Mouse (Mus musculus): ENCODE measurements at regions not wholly inside any gene's neighbourhood (a gene's known extent, or its start where the extent isn't known, plus 50 kb on each side); places are given as distances from the start of the nearest gene placed in this dataset.

DNA sequence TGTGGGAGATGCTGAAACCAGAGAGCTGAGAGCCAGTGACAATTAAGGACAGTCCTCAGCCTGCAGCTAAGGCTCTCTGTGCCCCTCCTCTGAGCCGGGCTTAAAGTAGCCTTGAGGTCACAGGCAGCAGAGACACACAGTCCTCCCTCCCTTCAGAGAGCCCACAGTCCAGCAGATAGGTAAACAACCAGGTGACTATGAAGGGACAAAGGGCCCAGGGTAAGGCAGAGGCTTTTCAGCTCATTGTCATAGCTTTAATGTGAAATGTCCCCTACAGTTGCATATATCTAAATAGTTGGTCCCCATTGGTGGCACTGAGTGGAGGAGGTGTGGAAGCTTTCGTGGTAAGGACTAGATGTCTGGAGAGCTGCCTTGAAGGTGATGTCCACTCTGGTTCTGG, 88.5 kb downstream of the Rplp1 start:
- no peak for ATAC-seq (replicated peaks; ENCODE audit: low FRiP score, poor library complexity, severe bottlenecking)

DNA sequence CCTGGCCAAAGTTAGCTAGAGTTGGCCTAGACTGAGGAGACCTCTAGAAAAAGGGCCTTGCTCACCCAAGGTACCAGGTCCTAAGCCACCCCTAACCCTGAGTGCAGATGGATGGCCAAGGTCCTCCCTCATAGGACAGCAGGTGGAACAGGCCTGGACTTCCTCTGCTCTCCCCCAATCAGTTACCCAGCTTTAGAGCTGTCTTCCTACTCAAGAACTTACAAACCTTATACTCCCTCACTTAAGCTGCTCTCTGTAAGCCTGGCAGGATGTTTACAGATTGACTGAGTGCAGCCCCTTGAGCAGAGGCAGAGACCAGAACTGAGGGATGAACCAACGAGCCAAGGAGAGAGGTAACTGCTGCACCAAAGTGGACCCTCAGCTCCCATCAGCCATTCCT, 94.5 kb downstream of the Rplp1 start:
- no peak for ATAC-seq (replicated peaks; ENCODE audit: low FRiP score, poor library complexity, severe bottlenecking)

DNA sequence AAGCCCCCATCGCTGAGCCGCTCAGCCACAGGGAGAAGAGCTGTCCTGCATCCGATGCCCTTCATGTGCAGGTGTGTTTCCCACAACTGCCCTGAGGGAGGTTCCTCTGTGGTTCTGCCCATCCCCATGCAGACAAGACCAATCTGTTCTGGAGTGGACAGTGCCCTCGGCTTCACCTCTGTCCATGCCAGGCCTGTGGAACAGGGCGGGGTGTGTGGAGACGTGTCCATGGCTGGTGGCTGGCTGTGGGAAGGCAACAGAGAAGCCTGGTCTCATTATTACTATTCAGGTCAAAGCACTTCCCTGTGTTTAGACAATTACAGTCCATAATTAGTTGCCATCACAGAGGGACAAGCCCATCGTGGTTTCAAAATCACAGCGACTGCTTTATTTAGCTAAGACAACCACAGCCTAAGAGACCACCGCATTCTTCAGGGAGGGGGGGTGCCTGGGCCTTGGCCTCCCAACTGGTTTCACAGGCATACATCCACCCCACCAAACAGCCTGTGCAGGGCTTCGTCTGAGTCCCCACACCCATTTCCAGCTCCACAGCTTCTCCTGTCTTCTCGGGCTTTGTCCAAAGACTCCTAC, 97.7 kb downstream of the Rplp1 start:
- ATAC-seq (replicated peaks; ENCODE audit: low FRiP score, poor library complexity, severe bottlenecking), result no peak

DNA sequence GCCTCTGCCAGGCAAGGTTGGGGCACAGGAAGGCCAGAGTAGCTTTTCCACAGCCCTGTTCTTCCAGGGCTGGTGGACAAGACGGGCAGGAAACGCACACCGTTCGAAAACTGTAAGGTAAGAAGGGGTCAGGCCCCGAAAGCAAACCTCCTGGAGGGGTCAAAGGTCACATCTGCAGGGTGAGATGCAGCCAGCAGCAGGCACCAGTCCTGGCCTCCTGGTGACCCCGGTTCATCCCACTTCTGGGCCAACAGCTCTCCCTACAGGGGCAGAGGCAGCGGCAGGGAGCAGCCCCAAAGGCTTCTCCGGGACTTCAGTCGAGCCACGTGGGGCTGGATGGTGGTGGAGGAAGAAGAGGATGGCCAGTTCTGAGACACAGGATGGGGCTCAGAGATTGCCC, 98.3 kb downstream of the Rplp1 start:
- no peak for ATAC-seq (replicated peaks; ENCODE audit: low FRiP score, poor library complexity, severe bottlenecking)

DNA sequence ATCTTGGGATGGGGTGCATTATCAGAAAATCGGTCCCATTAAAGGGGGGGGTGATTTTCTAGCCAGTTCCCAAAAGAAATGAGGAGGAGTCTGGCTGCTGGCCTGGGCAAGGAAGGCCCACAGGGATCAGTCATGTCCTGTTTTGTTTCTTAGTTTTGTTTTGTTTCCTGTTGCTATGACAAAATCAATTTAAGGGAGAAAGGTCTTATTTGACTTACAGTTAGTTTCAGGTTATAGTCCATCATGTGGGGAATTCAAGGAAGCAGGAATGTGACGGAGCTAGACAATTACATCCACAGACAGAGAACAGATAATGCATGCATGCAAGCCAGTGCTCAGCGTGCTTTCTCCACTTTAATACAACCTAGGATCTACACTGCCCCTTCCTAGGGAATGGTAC, 101.1 kb downstream of the Rplp1 start:
- no peak for ATAC-seq (replicated peaks; ENCODE audit: low FRiP score, poor library complexity, severe bottlenecking)

DNA sequence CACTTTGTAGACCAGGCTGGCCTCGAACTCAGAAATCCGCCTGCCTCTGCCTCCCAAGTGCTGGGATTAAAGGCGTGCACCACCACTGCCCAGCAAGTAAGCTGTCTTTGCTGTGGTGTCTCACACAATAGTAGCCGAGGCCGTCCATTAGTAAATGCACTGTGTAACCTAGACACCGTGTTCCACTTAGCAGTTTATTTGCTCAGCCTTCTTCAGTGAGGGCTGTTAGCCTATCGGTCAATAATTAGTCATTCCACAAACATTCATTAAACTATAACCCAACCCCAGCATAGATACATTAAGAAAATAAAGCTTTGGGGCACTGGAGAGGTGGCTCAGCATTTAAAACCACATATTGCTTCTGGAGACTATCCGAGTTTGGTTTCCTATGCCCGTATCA, 102.0 kb downstream of the Rplp1 start:
- ATAC-seq (replicated peaks; ENCODE audit: low FRiP score, poor library complexity, severe bottlenecking), result no peak

DNA sequence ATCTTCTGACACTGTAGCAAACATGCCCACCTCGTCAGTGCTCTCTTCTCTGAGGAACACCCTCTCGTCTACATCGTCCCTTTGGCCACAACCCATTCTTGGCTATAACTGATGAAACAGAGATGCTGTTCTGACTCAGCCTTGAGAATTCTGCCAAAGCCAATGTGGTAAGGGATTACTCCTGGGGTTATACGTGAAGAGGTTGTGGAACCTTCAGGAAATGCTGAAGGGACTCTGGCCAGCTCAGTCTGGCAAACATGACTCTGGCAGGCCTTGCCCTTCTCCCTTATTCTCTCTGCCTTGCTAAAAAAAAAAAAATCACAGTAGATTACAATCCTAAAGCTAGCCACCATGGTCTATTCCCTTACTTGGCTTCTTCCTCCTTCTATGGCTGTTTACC, 103.9 kb downstream of the Rplp1 start:
- ATAC-seq (replicated peaks; ENCODE audit: low FRiP score, poor library complexity, severe bottlenecking), result no peak

DNA sequence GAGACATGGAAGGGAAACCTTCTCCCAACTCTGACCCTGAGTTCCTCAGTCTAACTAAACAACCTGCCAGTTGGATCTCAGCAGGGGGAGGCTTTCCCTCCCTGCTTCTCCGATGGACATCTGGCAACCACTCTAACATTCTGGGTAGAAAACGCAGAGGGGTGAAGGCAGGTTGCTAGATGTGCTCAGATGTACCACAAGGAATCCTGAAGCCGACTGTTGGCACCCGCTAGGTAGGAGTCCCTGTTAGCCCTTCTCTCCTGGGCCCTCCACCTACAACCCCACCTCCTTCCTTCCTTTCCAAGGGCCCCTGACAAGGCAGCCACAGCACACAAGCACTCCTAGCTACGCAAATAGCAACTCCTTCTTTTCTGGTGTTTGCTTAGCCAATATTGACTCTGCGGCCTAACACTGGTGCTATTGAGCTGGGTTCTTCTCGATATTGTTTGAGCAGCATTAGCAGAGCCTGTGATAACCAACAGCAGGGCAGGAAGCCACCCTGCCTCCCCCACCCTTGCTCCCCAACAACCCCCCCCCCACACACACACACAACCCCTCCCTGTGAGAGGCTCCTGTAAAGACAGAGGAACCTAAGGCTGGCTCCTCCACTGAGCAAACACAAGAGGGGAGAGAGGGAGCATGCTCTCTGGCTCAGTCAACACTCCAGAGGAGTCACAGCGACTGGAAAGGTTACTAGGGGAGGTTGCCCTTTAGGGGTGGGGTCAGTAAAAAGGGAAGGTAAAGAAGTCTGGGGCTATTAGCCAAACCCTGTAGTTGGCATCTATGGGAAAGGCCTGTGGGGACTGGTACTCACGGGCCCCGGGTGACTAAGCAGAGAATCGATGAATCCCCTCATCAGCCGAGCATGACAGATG, 105.8 kb downstream of the Rplp1 start:
- ATAC-seq (replicated peaks; ENCODE audit: low FRiP score, poor library complexity, severe bottlenecking), result no peak

DNA sequence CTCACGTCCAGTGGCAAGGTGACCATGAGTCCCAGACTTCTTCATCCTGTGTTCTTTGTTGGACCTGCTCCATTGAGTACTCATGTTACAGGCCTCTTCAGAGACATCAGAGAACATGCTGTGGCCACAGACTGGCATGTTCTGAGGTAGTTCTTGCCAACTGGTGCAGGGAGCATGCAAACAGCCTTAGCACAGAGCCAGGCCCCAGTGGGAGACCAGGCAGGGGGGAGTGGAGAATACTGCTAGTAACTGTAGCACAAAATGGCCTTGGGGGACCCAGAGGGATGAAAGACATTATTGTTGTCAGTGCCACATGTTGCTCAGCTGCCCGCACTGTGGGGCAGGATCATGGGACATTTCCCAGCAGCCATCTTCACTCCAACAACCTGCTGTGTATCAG, 108.4 kb downstream of the Rplp1 start:
- no peak for ATAC-seq (replicated peaks; ENCODE audit: low FRiP score, poor library complexity, severe bottlenecking)

DNA sequence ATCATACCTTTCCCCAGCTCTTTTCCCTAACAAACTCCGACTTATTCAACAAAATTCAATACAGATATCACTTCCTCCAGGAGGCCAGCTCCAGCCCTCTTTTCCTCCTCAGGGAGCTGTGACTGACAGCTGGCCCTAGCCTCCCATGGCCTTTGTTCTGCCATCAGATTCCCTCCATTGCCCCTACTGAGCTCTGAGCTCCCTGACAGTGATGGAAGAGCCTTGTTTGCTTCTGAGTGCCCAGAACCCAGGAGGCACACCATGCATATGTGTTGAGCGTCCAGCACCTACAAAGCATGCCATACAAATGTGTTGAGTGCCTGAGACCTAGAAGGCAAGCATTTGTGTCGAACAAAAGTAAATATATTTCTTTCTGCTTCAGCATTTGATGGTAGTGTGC, 110.8 kb downstream of the Rplp1 start:
- ATAC-seq (replicated peaks; ENCODE audit: low FRiP score, poor library complexity, severe bottlenecking), result no peak

DNA sequence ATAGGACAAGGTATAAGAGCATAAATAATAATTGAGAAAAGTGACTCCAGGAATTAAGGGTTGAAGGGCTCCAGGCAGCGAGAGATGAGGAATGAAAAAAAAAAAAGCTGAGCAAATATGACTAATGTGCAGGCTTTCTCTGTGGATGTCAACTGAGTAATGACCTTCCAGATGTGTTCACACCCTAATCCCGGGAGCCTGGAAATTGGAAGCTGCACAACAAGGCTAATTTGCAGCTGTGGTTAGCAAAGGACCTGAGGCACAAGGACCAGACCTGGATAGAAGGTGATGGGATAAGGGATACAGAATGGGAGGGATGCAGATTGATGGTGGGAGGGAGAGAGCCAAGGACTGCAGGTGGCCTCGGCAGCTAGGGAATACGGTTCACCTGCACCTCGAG, 111.6 kb downstream of the Rplp1 start:
- ATAC-seq (replicated peaks; ENCODE audit: low FRiP score, poor library complexity, severe bottlenecking), result no peak

DNA sequence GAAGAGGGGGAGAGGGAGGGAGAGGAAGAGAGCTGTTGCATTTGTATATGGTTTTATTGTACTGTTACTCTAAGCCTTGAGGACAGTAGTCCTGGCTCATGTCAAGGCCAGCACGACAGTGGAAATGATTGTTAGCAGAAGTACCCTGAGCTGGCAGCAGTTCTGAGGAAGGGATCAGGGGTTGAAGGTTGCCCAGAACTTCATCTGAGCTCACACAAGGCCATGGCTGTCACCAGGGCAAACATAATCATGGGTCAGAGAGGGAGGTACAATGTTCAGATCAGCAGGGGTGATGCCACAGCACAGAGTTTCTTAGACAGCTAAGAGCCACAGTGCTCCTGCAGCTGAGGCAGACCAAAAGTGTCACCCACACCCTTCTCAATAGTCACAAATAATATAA, 114.8 kb downstream of the Rplp1 start:
- no peak for ATAC-seq (replicated peaks; ENCODE audit: low FRiP score, poor library complexity, severe bottlenecking)

DNA sequence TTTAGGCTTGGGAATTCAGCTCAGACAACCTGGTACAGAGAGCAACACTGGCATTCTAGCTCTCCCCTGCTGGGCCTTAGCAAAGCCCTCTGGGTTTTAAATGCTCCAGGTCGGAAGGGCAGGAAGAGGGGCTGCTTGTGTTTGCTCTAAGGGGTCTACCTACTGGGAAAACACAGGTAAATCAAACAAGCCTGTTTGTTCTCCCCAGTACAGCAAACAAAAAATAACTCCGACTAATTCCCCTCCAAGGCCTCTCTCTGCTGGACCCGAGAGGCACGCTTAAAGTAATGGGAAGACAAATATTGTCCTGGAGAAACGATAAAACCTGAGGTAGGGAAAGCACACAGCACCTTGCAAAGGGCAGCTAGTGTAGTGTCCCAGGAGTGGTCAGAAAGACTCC, 118.4 kb downstream of the Rplp1 start:
- no peak for ATAC-seq (replicated peaks; ENCODE audit: low FRiP score, poor library complexity, severe bottlenecking)

DNA sequence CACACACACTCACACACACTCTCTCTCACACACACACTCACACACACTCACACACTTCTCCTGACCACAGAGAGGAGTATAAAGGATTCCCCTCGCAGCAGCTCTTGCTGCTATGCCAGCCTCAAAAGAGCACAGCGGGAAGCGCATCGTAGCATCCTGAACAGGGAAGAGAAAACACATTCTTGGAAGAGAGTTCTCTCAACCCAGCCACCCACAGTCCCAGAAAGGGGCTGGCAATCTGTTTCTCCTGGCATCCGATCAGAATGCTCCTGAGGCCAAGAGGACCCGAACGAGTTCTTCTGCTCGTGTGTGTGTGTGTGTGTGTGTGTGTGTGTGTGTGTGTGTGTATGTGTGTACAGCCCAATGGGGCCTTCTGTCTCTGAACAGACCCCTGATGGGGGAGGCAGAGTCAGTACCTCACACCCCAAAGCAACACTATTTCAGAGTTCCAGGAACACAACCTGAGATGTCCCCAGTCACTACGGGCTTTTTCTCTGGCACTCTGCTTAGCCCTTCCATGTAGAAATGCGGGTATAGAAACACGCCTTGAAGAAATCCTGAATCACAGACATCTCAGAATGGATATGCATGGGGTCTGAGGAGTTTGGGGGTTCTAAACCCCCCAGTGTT, 122.8 kb downstream of the Rplp1 start:
- ATAC-seq (replicated peaks; ENCODE audit: low FRiP score, poor library complexity, severe bottlenecking), result no peak

DNA sequence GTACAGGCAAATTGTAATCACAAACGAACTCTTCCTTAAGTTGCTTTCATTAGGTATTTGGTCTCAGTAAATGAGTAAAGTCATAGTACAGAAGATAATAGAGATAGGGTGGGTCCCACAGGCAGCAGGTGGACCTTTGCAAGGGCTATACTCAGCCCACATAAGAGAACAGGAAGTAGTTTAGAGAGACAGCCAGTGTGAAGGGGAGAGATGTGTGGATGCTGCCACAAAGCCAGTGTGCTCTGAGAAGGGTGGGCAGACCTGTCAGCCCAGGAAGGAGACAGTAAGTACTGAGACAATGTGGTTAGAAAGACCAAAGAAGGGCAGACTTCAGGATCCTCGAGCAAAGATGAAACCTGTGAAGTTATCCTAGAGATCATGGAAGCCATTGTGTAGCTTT, 123.5 kb downstream of the Rplp1 start:
- no peak for ATAC-seq (replicated peaks; ENCODE audit: low FRiP score, poor library complexity, severe bottlenecking)

DNA sequence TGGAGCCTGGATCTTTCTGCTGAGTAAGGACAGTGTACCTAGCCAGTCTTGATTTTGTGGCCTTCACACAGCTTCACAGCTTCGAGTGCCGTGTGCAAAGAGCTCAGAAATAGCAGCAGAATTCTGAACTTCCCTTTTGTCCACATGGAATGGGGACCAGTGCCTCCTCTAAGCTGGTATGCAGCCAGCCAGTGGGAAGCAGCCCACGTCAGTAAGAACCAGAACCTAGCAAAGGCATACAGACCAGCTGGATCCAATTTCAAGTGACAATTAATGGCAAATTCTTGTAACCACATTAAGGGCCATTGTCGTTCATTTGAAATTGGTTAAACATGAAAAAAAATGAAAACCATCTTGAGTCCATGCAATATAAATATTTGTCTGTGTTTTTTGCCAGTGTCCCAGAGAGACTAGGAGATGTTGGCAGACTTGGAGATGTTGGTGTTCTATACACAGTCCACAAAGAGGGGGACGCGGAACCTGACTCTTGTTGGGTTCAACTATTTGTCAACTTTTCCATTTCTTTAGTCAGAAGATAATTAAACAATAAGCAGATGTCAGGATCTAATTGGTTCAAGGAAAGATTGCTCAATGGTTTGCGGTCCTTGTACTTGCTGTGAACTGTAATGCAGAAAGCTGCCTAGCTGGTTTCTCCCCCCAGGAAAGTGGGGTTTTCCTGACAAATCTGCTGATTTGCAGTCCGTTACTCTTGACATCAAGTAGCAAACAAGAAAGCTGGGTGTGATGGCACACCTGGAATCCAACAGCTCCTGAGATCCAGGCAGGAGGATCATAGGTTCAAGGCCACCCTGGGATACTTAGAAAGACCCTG, 125.1 kb downstream of the Rplp1 start:
- no peak for ATAC-seq (replicated peaks; ENCODE audit: low FRiP score, poor library complexity, severe bottlenecking)

DNA sequence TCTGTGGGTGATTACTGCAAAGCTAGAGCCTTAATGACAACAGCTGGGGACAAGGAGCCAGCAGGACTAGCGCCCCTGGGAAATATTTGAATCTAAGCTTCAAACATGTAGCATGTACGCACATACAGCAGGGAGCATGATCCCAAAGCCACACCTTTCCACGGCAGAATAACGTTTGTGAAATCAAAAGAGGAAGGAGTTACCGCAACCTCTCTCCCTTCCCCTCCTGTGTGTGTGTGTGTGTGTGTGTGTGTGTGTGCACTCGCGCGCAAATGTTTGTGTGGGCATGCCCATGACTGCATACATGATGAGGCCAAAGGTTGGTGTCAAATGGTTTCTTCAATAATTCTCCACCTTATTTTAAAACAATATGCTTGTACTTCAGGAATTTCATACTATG, 132.9 kb downstream of the Rplp1 start:
- no peak for ATAC-seq (replicated peaks; ENCODE audit: low FRiP score, poor library complexity, severe bottlenecking)

DNA sequence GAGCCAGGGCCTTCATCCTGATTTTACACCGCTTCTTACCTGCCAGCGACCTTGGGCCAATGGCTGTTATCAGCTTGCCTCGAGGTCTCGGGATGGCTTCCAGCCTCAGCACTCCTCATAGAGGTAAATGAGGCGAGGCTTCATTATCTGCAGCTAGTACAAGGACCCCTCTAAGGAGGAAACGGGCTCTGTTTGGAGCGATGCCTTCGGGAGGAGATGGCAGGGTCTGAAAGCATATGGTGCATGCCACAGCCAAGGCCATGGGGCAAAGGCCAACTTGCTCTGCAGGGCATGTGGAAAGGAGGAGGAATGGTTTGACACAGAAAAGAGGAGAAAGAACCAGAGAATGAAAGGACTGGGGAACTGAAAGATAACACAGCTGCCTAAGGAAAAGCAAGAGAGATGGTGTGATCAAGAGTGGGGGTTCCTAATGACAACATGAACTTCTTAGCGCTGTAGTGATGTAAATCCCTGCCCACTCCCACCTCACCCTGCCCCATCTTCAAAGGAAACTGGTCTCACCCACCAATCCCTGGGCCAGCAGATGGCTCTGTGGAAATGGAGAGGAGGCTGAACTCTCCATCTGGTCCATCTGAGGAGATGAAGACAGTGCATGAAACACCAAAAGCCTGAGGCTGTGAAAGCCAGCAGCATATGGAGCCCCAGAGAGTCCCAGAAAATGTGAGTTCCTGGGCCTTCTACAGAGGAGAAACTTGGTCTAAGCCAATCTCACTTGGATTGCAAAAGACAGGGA, 134.0 kb downstream of the Rplp1 start:
- ATAC-seq (replicated peaks; ENCODE audit: low FRiP score, poor library complexity, severe bottlenecking), result no peak

DNA sequence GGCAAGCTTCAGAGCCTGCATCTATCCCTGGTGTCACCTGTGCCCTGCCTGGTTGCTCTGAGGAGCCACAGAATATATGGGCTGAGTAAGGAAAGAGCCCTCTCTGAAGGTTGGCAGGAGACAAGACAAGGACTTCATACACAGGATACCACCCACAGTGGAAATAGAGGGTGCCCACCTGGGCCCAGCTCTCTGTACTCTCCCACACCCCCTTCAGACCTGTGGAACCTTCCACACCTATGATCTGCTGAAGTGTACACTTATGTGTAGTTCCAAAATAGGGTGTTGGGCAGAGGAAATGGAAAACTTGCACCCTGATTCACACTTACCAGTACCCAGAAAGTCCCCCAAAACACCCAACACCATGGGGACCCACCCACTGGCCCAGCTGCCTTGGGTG, 135.2 kb downstream of the Rplp1 start:
- no peak for ATAC-seq (replicated peaks; ENCODE audit: low FRiP score, poor library complexity, severe bottlenecking)

DNA sequence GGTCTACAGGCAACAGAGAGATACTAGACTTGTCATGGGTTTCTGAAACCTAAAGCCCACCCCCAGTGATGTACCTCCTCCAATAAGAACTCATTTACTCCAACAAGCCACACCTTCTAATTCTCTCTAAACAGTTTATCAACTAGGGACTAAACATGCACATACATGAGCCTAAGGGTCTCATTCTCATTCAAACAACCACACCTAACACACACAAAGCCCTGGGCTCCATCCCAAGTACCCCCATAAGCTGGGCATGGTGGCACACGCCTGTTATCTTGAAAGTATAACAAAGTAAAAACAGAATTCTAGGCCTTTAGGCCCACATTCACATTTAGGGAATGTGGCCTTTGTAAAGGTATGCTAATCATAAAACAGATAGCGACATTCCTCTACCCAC, 137.9 kb downstream of the Rplp1 start:
- no peak for ATAC-seq (replicated peaks; ENCODE audit: low FRiP score, poor library complexity, severe bottlenecking)
